Mouse (Mus musculus) heart, adult 8-10 months (tissue): ENCODE measurements around the gene Wfdc2. TPM values are rescaled to one million over a fixed set of nuclear protein-coding genes. Genes with fewer than 3 reads are reported as not detected.
A peak's percentile ranks its signal among the peaks of the same experiment; 100 is the strongest.

Source experiments
- DNase-seq: peaks from one replicate; pipeline ENCODE4 v3.0.0; 2022; ENCODE audit warnings: low spot score
- total RNA-seq, 4 experiments: library from RNA; stranded (reverse); gene quantifications; 2 replicates each; pipeline ENCODE4 v1.2.4; 2022

The Wfdc2 gene
- total RNA-seq = 1 to 10 TPM in 3 of 4 experiments, under 1 TPM in 1; 0.73 to 3.1 (median 2.1) TPM

GRCm38 (mm10) chr2:164562391-164563188 is at the start of gene Wfdc2:
Wfdc2 (plus strand) TSS chr2:164562413.
- no peak for DNase-seq

- peak; percentile 81 for DNase-seq
These were observed 48.8 kb upstream of the Wfdc2 start for GRCm38 (mm10) chr2:164513389-164513788.

- no peak for DNase-seq
These were observed 47.3 kb upstream of the Wfdc2 start for GRCm38 (mm10) chr2:164514916-164515315.

- no peak for DNase-seq
These were observed 46.3 kb upstream of the Wfdc2 start for GRCm38 (mm10) chr2:164515897-164516296.

GRCm38 (mm10) chr2:164516592-164516991 is 45.6 kb upstream of the Wfdc2 start:
- no peak for DNase-seq

- DNase-seq = peak; percentile 54
These were observed 44.6 kb upstream of the Wfdc2 start for GRCm38 (mm10) chr2:164517485-164518221.

GRCm38 (mm10) chr2:164518266-164519170 is 43.7 kb upstream of the Wfdc2 start:
- DNase-seq = no peak

- no peak for DNase-seq
These were observed 43.1 kb upstream of the Wfdc2 start for GRCm38 (mm10) chr2:164519171-164519526.

- DNase-seq = peak; percentile 45
These were observed 41.4 kb upstream of the Wfdc2 start for GRCm38 (mm10) chr2:164520782-164521181.

- DNase-seq = no peak
These were observed 40.4 kb upstream of the Wfdc2 start for GRCm38 (mm10) chr2:164521841-164522240.

- no peak for DNase-seq
These were observed 39.9 kb upstream of the Wfdc2 start for GRCm38 (mm10) chr2:164522280-164522679.

- DNase-seq = no peak
These were observed 38.9 kb upstream of the Wfdc2 start for GRCm38 (mm10) chr2:164523301-164523773.

GRCm38 (mm10) chr2:164528557-164528956 is 33.7 kb upstream of the Wfdc2 start:
- no peak for DNase-seq

- DNase-seq = peak; percentile 61
These were observed 31.0 kb upstream of the Wfdc2 start for GRCm38 (mm10) chr2:164531169-164531568.

- no peak for DNase-seq
These were observed 27.9 kb upstream of the Wfdc2 start for GRCm38 (mm10) chr2:164534315-164534714.

- no peak for DNase-seq
These were observed 25.2 kb upstream of the Wfdc2 start for GRCm38 (mm10) chr2:164537003-164537402.

GRCm38 (mm10) chr2:164540652-164541427 is 21.4 kb upstream of the Wfdc2 start:
- DNase-seq = peak; percentile 32

- DNase-seq = no peak
These were observed 20.1 kb upstream of the Wfdc2 start for GRCm38 (mm10) chr2:164542132-164542531.

- no peak for DNase-seq
These were observed 19.6 kb upstream of the Wfdc2 start for GRCm38 (mm10) chr2:164542598-164542997.

- no peak for DNase-seq
These were observed 18.5 kb upstream of the Wfdc2 start for GRCm38 (mm10) chr2:164543745-164544144.
